Mouse (Mus musculus) yolk sac, embryonic 10.5 days (tissue): ENCODE data around the gene Cacna2d1.

ENCODE experiments used
- DNase-seq: peaks from one replicate; pipeline ENCODE4 v3.0.0-alpha.2; 2017; ENCODE audit warnings: low spot score

The Cacna2d1 gene

GRCm38 (mm10) chr5:15983354-15983753 lies 48.9 kb downstream of the Cacna2d1 start:
- no peak for DNase-seq

- DNase-seq = no peak
These were observed 50.9 kb downstream of the Cacna2d1 start for GRCm38 (mm10) chr5:15985228-15985858.

- DNase-seq = peak; percentile 7
These were observed 51.4 kb downstream of the Cacna2d1 start for GRCm38 (mm10) chr5:15985901-15986300.

GRCm38 (mm10) chr5:15991428-15992139 lies 57.1 kb downstream of the Cacna2d1 start:
- DNase-seq = no peak

- DNase-seq = no peak
These were observed 58.9 kb downstream of the Cacna2d1 start for GRCm38 (mm10) chr5:15993252-15993944.

- no peak for DNase-seq
These were observed 62.7 kb downstream of the Cacna2d1 start for GRCm38 (mm10) chr5:15997190-15997589.

- no peak for DNase-seq
These were observed 63.3 kb downstream of the Cacna2d1 start for GRCm38 (mm10) chr5:15997769-15998168.

GRCm38 (mm10) chr5:16000917-16001316 lies 66.4 kb downstream of the Cacna2d1 start:
- no peak for DNase-seq

GRCm38 (mm10) chr5:16002431-16003063 lies 68.1 kb downstream of the Cacna2d1 start:
- DNase-seq = peak; percentile 10

GRCm38 (mm10) chr5:16004305-16004704 lies 69.8 kb downstream of the Cacna2d1 start:
- no peak for DNase-seq

GRCm38 (mm10) chr5:16006964-16007363 lies 72.5 kb downstream of the Cacna2d1 start:
- no peak for DNase-seq

GRCm38 (mm10) chr5:16013649-16014048 lies 79.2 kb downstream of the Cacna2d1 start:
- no peak for DNase-seq

GRCm38 (mm10) chr5:16014392-16014791 lies 79.9 kb downstream of the Cacna2d1 start:
- no peak for DNase-seq

- DNase-seq = no peak
These were observed 90.3 kb downstream of the Cacna2d1 start for GRCm38 (mm10) chr5:16024626-16025417.

- no peak for DNase-seq
These were observed 94.4 kb downstream of the Cacna2d1 start for GRCm38 (mm10) chr5:16028881-16029280.

GRCm38 (mm10) chr5:16029481-16029880 lies 95.0 kb downstream of the Cacna2d1 start:
- DNase-seq = no peak

- DNase-seq = no peak
These were observed 99.1 kb downstream of the Cacna2d1 start for GRCm38 (mm10) chr5:16033569-16033968.

- DNase-seq = no peak
These were observed 100.8 kb downstream of the Cacna2d1 start for GRCm38 (mm10) chr5:16035259-16035658.

- no peak for DNase-seq
These were observed 110.8 kb downstream of the Cacna2d1 start for GRCm38 (mm10) chr5:16045147-16045878.

GRCm38 (mm10) chr5:16047452-16048191 lies 113.1 kb downstream of the Cacna2d1 start:
- peak; percentile 16 for DNase-seq
